Mouse (Mus musculus): ENCODE measurements around the gene Sdf2. TPM values are rescaled to one million over a fixed set of nuclear protein-coding genes. Genes with fewer than 3 reads are reported as not detected.

Sdf2 gene
- polyA plus RNA-seq, 1 experiment from 2014 or later: 107 TPM

GRCm38 (mm10) chr11:78213086-78213817 lies 32.3 kb upstream of the Sdf2 start:
- Histone ChIP-seq H3K27me3 (ENCODE audit: control insufficient read depth, insufficient read depth, low read length) (no peaks in the 10 kb centered on the region), H3K9ac (replicated peaks; ENCODE audit: low read depth, low read length) (no peak overlapping the region), H3K27ac (ENCODE audit: low read depth, low read length) (no peak overlapping the region), H3K9me3 (ENCODE audit: control insufficient read depth, low read length) (no peaks in the 10 kb centered on the region), H3K4me1 (ENCODE audit: control insufficient read depth, insufficient read depth, low read length) (no peaks in the 10 kb centered on the region), H3K4me3 (ENCODE audit: low read depth, low read length) (no peak overlapping the region), H3K36me3 (ENCODE audit: control insufficient read depth, insufficient read depth, low read length) (peaks cover 92% of the 10 kb centered on the region), H3K4me2 (ENCODE audit: low read depth, low read length) (no peak overlapping the region)
- WGBS: 97% methylated on average over 14 of the region's 14 CpGs
- ATAC-seq (ENCODE audit: low read depth): no peak

GRCm38 (mm10) chr11:78215709-78216317 lies 29.7 kb upstream of the Sdf2 start:
- WGBS: 68% methylated on average over 11 of the region's 11 CpGs
- H3K27ac ChIP-seq (ENCODE audit: low read depth, low read length): 0 out of 2 replicates have a peak overlapping the region, but pooled peaks have one; percentile 28
- no peak overlapping the region for H3K4me3 ChIP-seq (ENCODE audit: low read depth, low read length)
- H3K4me2 ChIP-seq (ENCODE audit: low read depth, low read length): no peak overlapping the region
- ATAC-seq (ENCODE audit: low read depth): peak; percentile 60; the same call in 1 of the 2 replicates
- H3K9me3 ChIP-seq (ENCODE audit: control insufficient read depth, low read length): no peaks in the 10 kb centered on the region
- no peak overlapping the region for H3K9ac ChIP-seq (replicated peaks; ENCODE audit: low read depth, low read length)
- peaks cover 88% of the 10 kb centered on the region for H3K36me3 ChIP-seq (ENCODE audit: control insufficient read depth, insufficient read depth, low read length)
- H3K4me1 ChIP-seq (ENCODE audit: control insufficient read depth, insufficient read depth, low read length): no peaks in the 10 kb centered on the region
- H3K27me3 ChIP-seq (ENCODE audit: control insufficient read depth, insufficient read depth, low read length): no peaks in the 10 kb centered on the region

GRCm38 (mm10) chr11:78223586-78223985 lies 22.0 kb upstream of the Sdf2 start:
- H3K27ac ChIP-seq (ENCODE audit: low read depth, low read length): no peak overlapping the region
- no peak for ATAC-seq (ENCODE audit: low read depth)
- H3K27me3 ChIP-seq (ENCODE audit: control insufficient read depth, insufficient read depth, low read length): no peaks in the 10 kb centered on the region
- no peak overlapping the region for H3K4me3 ChIP-seq (ENCODE audit: low read depth, low read length)
- H3K4me2 ChIP-seq (ENCODE audit: low read depth, low read length): no peak overlapping the region
- 95% methylated on average over 4 of the region's 4 CpGs for WGBS
- H3K9ac ChIP-seq (replicated peaks; ENCODE audit: low read depth, low read length): no peak overlapping the region
- no peaks in the 10 kb centered on the region for H3K9me3 ChIP-seq (ENCODE audit: control insufficient read depth, low read length)
- H3K36me3 ChIP-seq (ENCODE audit: control insufficient read depth, insufficient read depth, low read length): peaks cover 87% of the 10 kb centered on the region
- no peaks in the 10 kb centered on the region for H3K4me1 ChIP-seq (ENCODE audit: control insufficient read depth, insufficient read depth, low read length)

GRCm38 (mm10) chr11:78231518-78231917 lies 14.0 kb upstream of the Sdf2 start:
- H3K27me3 ChIP-seq (ENCODE audit: control insufficient read depth, insufficient read depth, low read length): no peaks in the 10 kb centered on the region
- no peak for ATAC-seq (ENCODE audit: low read depth)
- no peaks in the 10 kb centered on the region for H3K4me1 ChIP-seq (ENCODE audit: control insufficient read depth, insufficient read depth, low read length)
- no peaks in the 10 kb centered on the region for H3K9me3 ChIP-seq (ENCODE audit: control insufficient read depth, low read length)
- H3K4me2 ChIP-seq (ENCODE audit: low read depth, low read length): no peak overlapping the region
- no peak overlapping the region for H3K27ac ChIP-seq (ENCODE audit: low read depth, low read length)
- no peak overlapping the region for H3K4me3 ChIP-seq (ENCODE audit: low read depth, low read length)
- H3K36me3 ChIP-seq (ENCODE audit: control insufficient read depth, insufficient read depth, low read length): peaks cover 66% of the 10 kb centered on the region
- WGBS: 97% methylated on average over 6 of the region's 6 CpGs
- H3K9ac ChIP-seq (replicated peaks; ENCODE audit: low read depth, low read length): no peak overlapping the region

DNA sequence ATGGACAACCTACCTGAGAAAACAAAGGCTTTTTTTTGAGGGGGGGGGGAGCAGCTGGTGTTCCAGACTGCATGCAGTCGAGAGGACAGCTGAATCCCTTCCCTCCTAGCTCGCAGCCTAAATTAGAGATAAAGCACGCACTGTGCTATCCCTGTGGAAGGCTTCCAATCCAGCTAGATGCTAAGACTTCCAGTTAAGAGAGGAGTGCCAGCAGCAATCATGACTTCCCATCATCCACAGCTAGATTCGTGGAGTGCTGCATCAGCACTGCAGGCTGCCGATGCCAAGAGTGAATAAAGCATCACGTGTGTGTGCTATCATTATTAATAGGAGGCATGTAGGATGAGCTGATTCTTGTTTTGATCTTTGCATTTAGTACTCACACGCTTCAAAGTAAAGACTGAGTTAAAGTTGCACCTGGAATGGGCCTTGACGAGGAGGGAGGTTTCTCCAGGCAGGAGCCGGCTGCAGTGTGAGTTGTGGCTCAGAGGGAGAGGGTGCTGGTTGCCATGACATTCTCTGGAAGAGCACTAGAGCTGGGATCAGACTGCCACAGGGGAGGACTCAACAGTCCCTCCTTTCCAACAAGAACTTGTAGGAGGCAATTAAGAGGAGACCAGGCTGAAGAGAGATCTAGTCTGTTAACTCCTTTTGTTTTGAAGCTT lies 5.2 kb upstream of the Sdf2 start:
- Histone ChIP-seq H3K36me3 (ENCODE audit: control insufficient read depth, insufficient read depth, low read length) (peaks cover 14% of the 10 kb centered on the region; the same call in 1 of the 2 replicates), H3K9ac (replicated peaks; ENCODE audit: low read depth, low read length) (no peak overlapping the region), H3K4me3 (ENCODE audit: low read depth, low read length) (no peak overlapping the region), H3K4me2 (ENCODE audit: low read depth, low read length) (no peak overlapping the region), H3K9me3 (ENCODE audit: control insufficient read depth, low read length) (no peaks in the 10 kb centered on the region), H3K27ac (ENCODE audit: low read depth, low read length) (no peak overlapping the region), H3K27me3 (ENCODE audit: control insufficient read depth, insufficient read depth, low read length) (no peaks in the 10 kb centered on the region), H3K4me1 (ENCODE audit: control insufficient read depth, insufficient read depth, low read length) (peaks cover 6% of the 10 kb centered on the region)
- 84% methylated on average over 9 of the region's 9 CpGs for WGBS
- ATAC-seq (ENCODE audit: low read depth): no peak

- Histone ChIP-seq H3K4me3 (ENCODE audit: low read depth, low read length) (peak overlapping the region; percentile 98), H3K27ac (ENCODE audit: low read depth, low read length) (peak overlapping the region; percentile 91), H3K4me2 (ENCODE audit: low read depth, low read length) (peak overlapping the region; percentile 55), H3K4me1 (ENCODE audit: control insufficient read depth, insufficient read depth, low read length) (peaks cover 20% of the 10 kb centered on the region), H3K36me3 (ENCODE audit: control insufficient read depth, insufficient read depth, low read length) (peaks cover 4% of the 10 kb centered on the region; the same call in 1 of the 2 replicates), H3K27me3 (ENCODE audit: control insufficient read depth, insufficient read depth, low read length) (no peaks in the 10 kb centered on the region), H3K9ac (replicated peaks; ENCODE audit: low read depth, low read length) (peak overlapping the region; percentile 90), H3K9me3 (ENCODE audit: control insufficient read depth, low read length) (no peaks in the 10 kb centered on the region)
- under 1% methylated on average over 19 of the region's 19 CpGs for WGBS
- no peak for ATAC-seq (ENCODE audit: low read depth)
Measured at GRCm38 (mm10) chr11:78245261-78245626, 302 bp upstream of the Sdf2 start.

GRCm38 (mm10) chr11:78246318-78247011 lies 919 bp downstream of the Sdf2 start:
- H3K4me3 ChIP-seq (ENCODE audit: low read depth, low read length): peak overlapping the region; percentile 98
- H3K9ac ChIP-seq (replicated peaks; ENCODE audit: low read depth, low read length): peak overlapping the region; percentile 90
- H3K27ac ChIP-seq (ENCODE audit: low read depth, low read length): peak overlapping the region; percentile 91; the same call in 1 of the 2 replicates
- peaks cover 5% of the 10 kb centered on the region; the same call in 1 of the 2 replicates for H3K36me3 ChIP-seq (ENCODE audit: control insufficient read depth, insufficient read depth, low read length)
- no peaks in the 10 kb centered on the region for H3K9me3 ChIP-seq (ENCODE audit: control insufficient read depth, low read length)
- H3K4me2 ChIP-seq (ENCODE audit: low read depth, low read length): peak overlapping the region; percentile 55
- H3K27me3 ChIP-seq (ENCODE audit: control insufficient read depth, insufficient read depth, low read length): no peaks in the 10 kb centered on the region
- ATAC-seq (ENCODE audit: low read depth): no peak
- WGBS: 57% methylated on average over 7 of the region's 7 CpGs
- H3K4me1 ChIP-seq (ENCODE audit: control insufficient read depth, insufficient read depth, low read length): peaks cover 20% of the 10 kb centered on the region

DNA sequence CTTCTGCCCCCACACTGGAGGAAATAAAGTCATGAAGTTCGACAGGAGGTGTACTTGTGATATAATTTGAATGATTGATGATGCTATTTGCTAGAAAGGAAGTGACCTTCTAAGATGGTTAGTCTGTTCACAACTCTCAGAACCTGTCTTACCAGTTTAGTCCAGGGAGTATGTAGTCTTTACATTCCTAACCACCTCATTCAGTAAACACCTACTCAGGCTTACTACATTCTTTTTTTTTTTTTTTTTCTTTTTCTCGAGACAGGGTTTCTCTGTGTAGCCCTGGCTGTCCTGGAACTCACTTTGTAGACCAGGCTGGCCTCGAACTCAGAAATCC lies 1.4 kb downstream of the Sdf2 start:
- 76% methylated on average over 3 of the region's 3 CpGs for WGBS
- no peaks in the 10 kb centered on the region for H3K27me3 ChIP-seq (ENCODE audit: control insufficient read depth, insufficient read depth, low read length)
- no peak overlapping the region for H3K27ac ChIP-seq (ENCODE audit: low read depth, low read length)
- peaks cover 6% of the 10 kb centered on the region; the same call in 1 of the 2 replicates for H3K36me3 ChIP-seq (ENCODE audit: control insufficient read depth, insufficient read depth, low read length)
- peaks cover 20% of the 10 kb centered on the region for H3K4me1 ChIP-seq (ENCODE audit: control insufficient read depth, insufficient read depth, low read length)
- no peaks in the 10 kb centered on the region for H3K9me3 ChIP-seq (ENCODE audit: control insufficient read depth, low read length)
- peak overlapping the region; percentile 98; the same call in 1 of the 2 replicates for H3K4me3 ChIP-seq (ENCODE audit: low read depth, low read length)
- no peak overlapping the region for H3K9ac ChIP-seq (replicated peaks; ENCODE audit: low read depth, low read length)
- H3K4me2 ChIP-seq (ENCODE audit: low read depth, low read length): peak overlapping the region; percentile 55
- ATAC-seq (ENCODE audit: low read depth): no peak
